Mouse (Mus musculus) ES-Bruce4 (cell line): Measurements from ENCODE around the gene Nanos3.

ENCODE experiments used
- CTCF ChIP-seq: IDR thresholded peaks from one replicate; pipeline ENCODE4 v1.8.1; 2011; ENCODE audit warnings: low read depth, low read length
- EP300 ChIP-seq: IDR thresholded peaks from 2 replicates; pipeline ENCODE4 v1.6.1; 2011; ENCODE audit warnings: low read depth, low read length; ENCODE audit not compliant: insufficient read depth
- POLR2A ChIP-seq: IDR thresholded peaks from one replicate; pipeline ENCODE4 v1.8.1; 2011; ENCODE audit warnings: low read length; ENCODE audit not compliant: insufficient read depth

- TF ChIP-seq CTCF: no peak
- peak; percentile 78 for TF ChIP-seq POLR2A
- TF ChIP-seq EP300: peak; percentile 72
Observed at GRCm38 (mm10) chr8:84147769-84148530, 37.1 kb downstream of the Nanos3 start, which contains the start of the genes Cc2d1a and 4930432K21Rik.
